Mouse (Mus musculus): ENCODE results near the gene Cpsf2. TPM values are rescaled to one million over a fixed set of nuclear protein-coding genes. Genes with fewer than 3 reads are reported as not detected.

Gene Cpsf2
- polyA plus RNA-seq, 2 experiments, result 10.1 to 21.1 TPM

DNA sequence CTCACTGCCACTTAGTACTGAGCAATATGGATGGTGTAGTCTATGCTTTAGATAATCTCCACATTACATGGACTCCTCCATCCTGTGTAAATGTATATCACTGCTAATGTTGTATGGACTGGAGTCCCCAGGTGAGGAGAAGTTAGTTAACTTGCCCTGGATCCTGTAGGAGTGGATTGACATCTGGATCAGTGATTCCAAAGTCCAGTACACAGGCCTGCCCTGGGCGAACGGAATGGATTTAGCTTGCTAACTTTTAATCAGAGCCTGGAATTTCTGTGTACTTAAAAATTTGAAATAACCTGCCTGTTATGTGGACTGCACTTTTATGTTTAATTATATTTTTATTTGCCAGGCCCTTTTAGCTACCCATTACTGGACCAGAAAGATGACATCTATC lies 5.8 kb downstream of the Cpsf2 start:
- Histone ChIP-seq H3K9me3 (ENCODE audit: control insufficient read depth, low read length) (no peaks in the 10 kb centered on the region), H3K36me3 (replicated peaks; ENCODE audit: control insufficient read depth, insufficient read depth, low read depth) (peaks cover 40% of the 10 kb centered on the region), H3K4me1 (replicated peaks; ENCODE audit: control insufficient read depth in 2 of 2, insufficient read depth in 2 of 2, low read length in 1 of 2) (peaks cover 25 to 32% of the 10 kb centered on the region in 2 experiments), H3K27ac (no peak overlapping the region), H3K4me2 (ENCODE audit: low read depth) (no peak overlapping the region), H3K4me3 (ENCODE audit: insufficient read depth in 1 of 2, low read depth in 2 of 2, low read length in 2 of 2) (no peak overlapping the region), H3K9ac (replicated peaks) (no peak overlapping the region), H3K27me3 (ENCODE audit: control insufficient read depth, insufficient read depth, low read length) (no peaks in the 10 kb centered on the region)
- TF ChIP-seq EP300 (IDR thresholded peaks at IDR 0.05; ENCODE audit: low read depth) (no peak), CTCF (IDR thresholded peaks at IDR 0.05; ENCODE audit: low read depth) (no peak)
- WGBS (ENCODE audit: insufficient replicate concordance), result 76% methylated on average over 2 of the region's 2 CpGs
- DNase-seq (ENCODE audit: low read depth in 3 of 3, low spot score in 3 of 3) (no peak), ATAC-seq (ENCODE audit: insufficient read depth) (no peak)

DNA sequence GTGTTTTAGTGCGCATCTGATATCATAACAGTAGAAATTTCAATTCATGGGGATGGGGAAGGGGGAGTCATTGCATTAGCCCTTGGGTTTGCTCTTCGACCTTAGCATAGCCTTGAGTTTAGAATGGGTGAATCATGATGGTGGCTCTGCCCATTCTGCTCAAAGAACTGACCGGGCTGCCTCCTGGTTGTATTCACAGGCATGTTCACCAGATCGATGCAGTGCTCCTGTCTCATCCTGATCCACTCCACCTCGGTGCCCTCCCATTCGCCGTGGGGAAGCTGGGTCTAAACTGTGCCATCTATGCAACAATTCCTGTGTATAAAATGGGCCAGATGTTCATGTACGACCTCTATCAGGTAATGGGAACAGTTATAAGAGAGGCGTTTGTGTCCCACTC lies 7.2 kb downstream of the Cpsf2 start:
- no peak overlapping the region for H3K4me2 ChIP-seq (ENCODE audit: low read depth)
- ATAC-seq (ENCODE audit: insufficient read depth), result no peak
- H3K27me3 ChIP-seq (ENCODE audit: control insufficient read depth, insufficient read depth, low read length), result no peaks in the 10 kb centered on the region
- H3K9me3 ChIP-seq (ENCODE audit: control insufficient read depth, low read length), result no peaks in the 10 kb centered on the region
- no peak overlapping the region for H3K9ac ChIP-seq (replicated peaks)
- WGBS (ENCODE audit: insufficient replicate concordance), result 87% methylated on average over 9 of the region's 9 CpGs
- no peak for DNase-seq (ENCODE audit: low read depth in 3 of 3, low spot score in 3 of 3)
- H3K4me3 ChIP-seq (ENCODE audit: insufficient read depth in 1 of 2, low read depth in 2 of 2, low read length in 2 of 2), result no peak overlapping the region
- H3K36me3 ChIP-seq (replicated peaks; ENCODE audit: control insufficient read depth, insufficient read depth, low read depth), result peaks cover 51% of the 10 kb centered on the region
- H3K27ac ChIP-seq, result no peak overlapping the region
- H3K4me1 ChIP-seq (replicated peaks; ENCODE audit: control insufficient read depth in 2 of 2, insufficient read depth in 2 of 2, low read length in 1 of 2), result peaks cover 14 to 18% of the 10 kb centered on the region in 2 experiments
- no peak for TF ChIP-seq CTCF (IDR thresholded peaks at IDR 0.05; ENCODE audit: low read depth)
- TF ChIP-seq EP300 (IDR thresholded peaks at IDR 0.05; ENCODE audit: low read depth), result no peak

DNA sequence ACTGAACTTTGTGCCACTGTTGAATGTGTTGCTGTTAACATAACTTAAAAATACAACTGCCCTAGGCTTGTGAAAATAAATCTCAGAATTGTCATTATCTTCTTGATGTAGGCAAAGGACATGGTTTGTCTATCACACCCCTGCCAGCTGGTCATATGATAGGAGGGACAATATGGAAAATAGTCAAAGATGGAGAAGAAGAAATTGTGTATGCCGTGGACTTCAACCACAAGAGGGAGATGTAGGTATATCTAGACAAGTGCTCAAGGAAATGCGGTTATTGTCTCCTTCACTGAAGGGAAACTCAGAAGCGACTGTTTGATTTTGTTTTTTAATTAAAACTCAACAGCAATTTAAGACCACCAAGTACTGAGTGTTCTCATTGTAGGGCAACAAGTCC lies 9.3 kb downstream of the Cpsf2 start:
- H3K36me3 ChIP-seq (replicated peaks; ENCODE audit: control insufficient read depth, insufficient read depth, low read depth), result peaks cover 70% of the 10 kb centered on the region
- ATAC-seq (ENCODE audit: insufficient read depth), result no peak

DNA sequence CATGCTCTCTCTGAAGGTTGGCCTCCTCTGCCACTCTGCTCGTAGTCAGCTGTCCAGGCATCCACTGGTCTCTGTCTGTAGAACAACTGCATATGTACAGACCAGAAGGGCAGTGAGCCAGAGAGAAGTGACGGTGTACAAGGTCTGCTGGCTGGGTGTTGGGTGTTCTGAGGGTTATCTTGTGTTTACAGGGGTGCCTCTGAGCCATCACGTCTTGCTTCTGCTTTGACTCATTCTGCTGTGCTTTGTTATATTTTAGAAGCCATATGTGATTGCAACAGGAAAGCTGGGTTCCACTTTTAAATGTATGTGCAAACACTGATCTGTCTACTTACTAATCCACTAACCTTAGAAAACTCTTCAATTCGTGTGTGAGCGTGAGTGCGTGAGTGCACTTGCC lies 11.9 kb downstream of the Cpsf2 start:
- Histone ChIP-seq H3K9ac (replicated peaks) (no peak overlapping the region), H3K4me3 (ENCODE audit: insufficient read depth in 1 of 2, low read depth in 2 of 2, low read length in 2 of 2) (no peak overlapping the region), H3K27ac (no peak overlapping the region), H3K36me3 (replicated peaks; ENCODE audit: control insufficient read depth, insufficient read depth, low read depth) (peaks cover 84% of the 10 kb centered on the region), H3K27me3 (ENCODE audit: control insufficient read depth, insufficient read depth, low read length) (no peaks in the 10 kb centered on the region), H3K9me3 (ENCODE audit: control insufficient read depth, low read length) (no peaks in the 10 kb centered on the region), H3K4me2 (ENCODE audit: low read depth) (no peak overlapping the region), H3K4me1 (replicated peaks; ENCODE audit: control insufficient read depth in 2 of 2, insufficient read depth in 2 of 2, low read length in 1 of 2) (no peaks in the 10 kb centered on the region)
- WGBS (ENCODE audit: insufficient replicate concordance), result 75% methylated on average over 6 of the region's 6 CpGs
- no peak for DNase-seq (ENCODE audit: low read depth in 3 of 3, low spot score in 3 of 3)
- no peak for TF ChIP-seq EP300 (IDR thresholded peaks at IDR 0.05; ENCODE audit: low read depth)
- no peak for TF ChIP-seq CTCF (IDR thresholded peaks at IDR 0.05; ENCODE audit: low read depth)
- no peak for ATAC-seq (ENCODE audit: insufficient read depth)

More for the DNA sequence above, 9.3 kb downstream of the Cpsf2 start:
- peaks cover 3 to 4% of the 10 kb centered on the region in 2 experiments for H3K4me1 ChIP-seq (replicated peaks; ENCODE audit: control insufficient read depth in 2 of 2, insufficient read depth in 2 of 2, low read length in 1 of 2)
- H3K9ac ChIP-seq (replicated peaks), result no peak overlapping the region
- H3K27me3 ChIP-seq (ENCODE audit: control insufficient read depth, insufficient read depth, low read length), result no peaks in the 10 kb centered on the region
- 54% methylated on average over 3 of the region's 3 CpGs for WGBS (ENCODE audit: insufficient replicate concordance)
- no peak overlapping the region for H3K4me3 ChIP-seq (ENCODE audit: insufficient read depth in 1 of 2, low read depth in 2 of 2, low read length in 2 of 2)
- no peak overlapping the region for H3K4me2 ChIP-seq (ENCODE audit: low read depth)
- H3K9me3 ChIP-seq (ENCODE audit: control insufficient read depth, low read length), result no peaks in the 10 kb centered on the region
- peak; percentile 26; the same call in 1 of the 2 replicates for TF ChIP-seq CTCF (IDR thresholded peaks at IDR 0.05; ENCODE audit: low read depth)
- no peak for TF ChIP-seq EP300 (IDR thresholded peaks at IDR 0.05; ENCODE audit: low read depth)
- no peak for DNase-seq (ENCODE audit: low read depth in 3 of 3, low spot score in 3 of 3)
- no peak overlapping the region for H3K27ac ChIP-seq

DNA sequence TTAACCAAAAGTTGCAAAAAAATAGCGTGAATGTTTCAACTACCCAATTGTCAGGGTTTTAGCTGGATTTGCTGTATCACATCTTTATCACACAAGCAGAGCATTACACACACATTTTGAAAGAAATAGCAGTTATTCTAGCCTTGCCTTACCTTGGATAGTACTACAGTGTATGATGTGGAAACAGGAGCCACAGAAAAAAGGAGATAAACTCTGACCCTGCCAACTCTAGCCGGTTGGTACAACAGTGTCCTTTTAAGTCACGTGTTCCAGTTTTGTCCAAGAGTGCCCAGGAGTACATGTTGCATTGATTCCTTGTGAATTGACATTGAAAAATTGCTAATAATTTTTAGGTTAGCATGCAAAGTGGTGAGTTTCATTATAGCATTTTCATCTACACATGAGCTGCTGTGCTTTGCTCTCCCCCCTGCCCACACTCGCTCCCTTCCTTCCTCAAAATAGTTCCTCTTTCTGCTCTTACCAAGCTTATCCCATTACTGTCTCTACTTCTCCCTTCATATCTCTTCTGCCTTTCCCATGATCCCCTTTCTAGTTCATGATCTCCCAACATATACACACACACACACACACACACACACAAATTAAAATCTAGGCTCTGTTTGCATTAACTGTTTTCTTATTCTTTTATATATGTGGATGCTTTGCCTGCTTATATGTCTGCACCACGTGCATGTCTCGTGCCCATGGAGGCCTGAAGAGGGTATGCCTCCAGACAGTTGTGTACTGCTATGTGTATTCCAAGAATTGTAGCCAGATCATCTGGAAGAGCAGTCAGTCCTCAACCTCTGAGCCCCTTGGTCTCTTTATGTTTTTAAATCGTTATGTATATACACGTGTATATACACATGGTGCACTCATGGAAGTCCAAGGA lies 19.0 kb downstream of the Cpsf2 start:
- ATAC-seq (ENCODE audit: insufficient read depth) (no peak), DNase-seq (ENCODE audit: low read depth in 3 of 3, low spot score in 3 of 3) (no peak)
- H3K27ac ChIP-seq, result no peak overlapping the region
- H3K4me2 ChIP-seq (ENCODE audit: low read depth), result no peak overlapping the region
- H3K9me3 ChIP-seq (ENCODE audit: control insufficient read depth, low read length), result no peaks in the 10 kb centered on the region
- peaks cover 0 to 3% of the 10 kb centered on the region in 2 experiments; a peak in 1 of 4 replicates for H3K4me1 ChIP-seq (replicated peaks; ENCODE audit: control insufficient read depth in 2 of 2, insufficient read depth in 2 of 2, low read length in 1 of 2)
- WGBS (ENCODE audit: insufficient replicate concordance), result 61% methylated on average over 8 of the region's 8 CpGs
- H3K9ac ChIP-seq (replicated peaks), result no peak overlapping the region
- TF ChIP-seq CTCF (IDR thresholded peaks at IDR 0.05; ENCODE audit: low read depth) (no peak), EP300 (IDR thresholded peaks at IDR 0.05; ENCODE audit: low read depth) (no peak)
- no peak overlapping the region for H3K4me3 ChIP-seq (ENCODE audit: insufficient read depth in 1 of 2, low read depth in 2 of 2, low read length in 2 of 2)
- H3K27me3 ChIP-seq (ENCODE audit: control insufficient read depth, insufficient read depth, low read length), result no peaks in the 10 kb centered on the region
- H3K36me3 ChIP-seq (replicated peaks; ENCODE audit: control insufficient read depth, insufficient read depth, low read depth), result peaks cover 65% of the 10 kb centered on the region

All from liver, embryonic 14.5 days (tissue).